Mouse (Mus musculus) mouse trophoblast stem cell (cell line): Measurements from ENCODE around the gene Cldn15.
"Not testable (repeated sequence)": the region's sequence is repeated elsewhere in the genome, so short reads cannot be mapped to it uniquely, and the experiment has no call there.

Experiments used
- in situ Hi-C, 2 experiments: fragments of 300-500 bp; cut with MseI, MboI; formaldehyde crosslinking; loops; 2 replicates in 1 of 2; 3 replicates in 1 of 2; pipeline ENCODE4 v1.15.1; 2025

Cldn15 gene

DNA sequence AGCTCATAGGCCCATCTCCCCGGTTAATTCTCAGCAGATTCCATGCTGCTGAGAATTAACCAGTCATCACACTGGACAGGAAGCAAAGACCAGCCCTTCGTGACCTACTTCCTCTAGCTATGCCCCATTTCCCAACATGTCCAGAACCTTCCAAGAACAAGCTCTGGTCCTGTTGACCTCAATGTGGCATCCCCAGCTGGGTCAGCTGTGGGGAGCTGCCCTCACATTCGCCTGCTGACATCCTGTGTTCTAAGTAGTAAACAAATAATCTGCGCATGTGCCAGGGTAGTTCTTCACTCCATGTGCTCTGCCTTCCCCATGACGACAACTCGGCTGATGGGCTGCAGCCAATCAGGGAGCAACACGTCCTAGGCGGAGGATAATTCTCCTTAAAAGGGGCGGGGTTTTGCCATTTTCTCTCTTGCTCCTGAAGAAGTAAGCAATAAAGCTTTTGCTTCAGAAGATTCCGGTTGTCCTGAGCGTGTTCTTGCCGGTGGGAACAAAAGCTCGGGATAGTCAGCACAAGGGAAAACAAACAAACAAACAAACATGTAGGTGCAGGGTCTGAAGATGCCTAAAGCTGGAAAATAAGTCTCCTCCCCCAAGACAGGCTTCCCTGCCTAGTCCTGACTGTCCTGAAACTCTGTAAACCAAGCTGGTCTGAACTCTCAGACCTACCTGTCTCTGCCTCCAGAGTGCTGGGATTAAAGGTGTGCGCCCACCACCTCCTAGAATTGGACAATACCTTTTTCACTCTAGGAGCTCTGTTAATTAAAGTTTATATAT is 16.7 kb upstream of the Cldn15 start:
- in situ Hi-C loops: not testable (repeated sequence)

GRCm38 (mm10) chr5:136950521-136950920 is 15.9 kb upstream of the Cldn15 start:
- in situ Hi-C loops: no loop called here

DNA sequence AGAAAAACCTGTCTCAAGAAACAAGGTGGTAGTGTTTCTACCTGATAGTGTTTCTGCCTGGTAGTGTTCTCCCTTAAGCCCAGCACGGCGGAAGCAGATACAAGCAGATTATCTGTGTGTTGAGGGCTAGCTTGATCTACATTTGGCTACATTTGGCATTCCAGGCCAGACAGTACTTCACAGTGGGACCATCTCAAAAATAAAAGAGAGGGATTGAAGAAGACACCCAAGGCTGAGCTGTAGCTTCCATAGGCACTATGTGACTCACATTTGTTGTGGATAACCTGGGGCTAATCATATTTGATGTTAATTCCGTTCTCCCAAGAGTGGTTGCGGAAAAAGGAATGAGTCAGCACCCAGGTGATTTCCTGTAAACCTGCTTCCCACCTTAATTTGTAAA is 14.3 kb upstream of the Cldn15 start:
- in situ Hi-C loops: no loop called here

DNA sequence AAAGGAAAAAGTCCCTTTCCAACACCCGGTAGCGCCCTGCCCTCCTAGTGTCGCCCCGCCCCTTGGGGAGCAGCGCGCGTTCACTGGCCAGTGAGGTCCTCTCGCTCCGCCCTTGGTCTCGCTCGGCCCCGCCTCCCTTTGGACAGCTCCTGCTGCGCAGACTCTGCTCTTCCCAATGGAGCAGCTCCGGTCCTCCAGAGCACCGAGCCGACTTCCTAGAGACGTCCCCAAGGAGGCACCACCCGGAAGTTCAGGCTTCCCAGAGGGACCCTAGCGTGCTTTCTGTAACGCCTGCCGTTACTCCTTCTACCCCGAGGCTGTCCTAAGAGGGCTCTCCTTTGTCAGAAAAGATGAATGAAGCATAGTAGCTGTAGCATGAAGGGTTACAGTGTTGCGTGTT is 13.4 kb upstream of the Cldn15 start, which contains the start of gene Fis1:
Gene Fis1, plus strand, starts transcription at position 261 of the 400 bp plus-strand sequence.
- in situ Hi-C loops: no loop called here

GRCm38 (mm10) chr5:136953440-136953951 is 12.9 kb upstream of the Cldn15 start:
- in situ Hi-C loops: no loop called here

- in situ Hi-C loops: no loop called here
Measured at GRCm38 (mm10) chr5:136955622-136956021, 10.8 kb upstream of the Cldn15 start.

GRCm38 (mm10) chr5:136957250-136957649 is 9.2 kb upstream of the Cldn15 start:
- in situ Hi-C loops: no loop called here

DNA sequence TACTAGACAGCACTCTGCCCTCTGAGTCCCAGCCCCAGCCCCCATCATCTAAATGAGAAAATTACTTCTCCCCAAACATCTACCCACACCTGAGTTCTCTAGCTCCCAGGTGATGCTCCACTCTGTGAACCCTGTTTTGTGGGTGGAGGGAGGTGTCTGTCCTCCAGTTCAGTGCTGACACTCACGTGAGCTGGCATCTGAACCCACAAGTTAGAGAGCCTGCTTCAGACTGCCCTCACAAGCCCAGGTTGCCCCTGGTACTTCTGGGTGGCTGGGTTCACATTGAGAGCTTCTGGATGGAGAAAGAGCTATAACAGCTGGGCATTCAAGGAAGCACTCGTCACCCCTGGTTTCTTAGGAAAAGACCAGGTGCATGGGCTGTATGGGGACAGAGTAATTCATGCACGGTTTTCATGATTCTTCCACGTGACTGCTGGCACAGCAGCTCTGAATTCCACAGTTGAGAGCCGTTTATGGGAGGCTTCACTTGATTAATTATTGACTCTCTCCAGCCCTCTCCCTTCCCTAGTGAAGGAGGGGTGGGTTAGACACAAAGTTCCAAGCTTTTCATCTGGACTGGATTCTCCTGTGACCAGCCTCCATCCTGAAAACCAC is 7.3 kb upstream of the Cldn15 start:
- in situ Hi-C loops: no loop called here

DNA sequence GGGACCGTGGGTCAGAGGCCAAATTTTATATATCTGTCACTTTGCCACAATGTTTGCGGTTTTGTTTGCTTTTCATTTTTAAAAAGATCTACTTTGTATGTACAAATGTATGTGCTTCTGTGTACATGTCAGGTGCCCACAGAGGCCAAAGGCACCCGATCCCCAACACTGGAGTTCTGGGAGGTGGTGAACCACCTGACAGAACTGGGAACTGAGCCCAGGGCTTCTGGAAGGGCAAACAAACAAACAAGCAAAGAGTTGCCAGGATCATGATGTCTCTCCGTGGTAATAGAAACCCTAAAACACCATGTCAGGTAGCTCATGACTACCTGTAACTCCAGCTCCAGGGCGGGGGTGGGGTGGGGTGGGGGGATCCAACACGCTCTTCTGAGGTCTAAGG is 6.4 kb upstream of the Cldn15 start:
- in situ Hi-C loops: no loop called here

DNA sequence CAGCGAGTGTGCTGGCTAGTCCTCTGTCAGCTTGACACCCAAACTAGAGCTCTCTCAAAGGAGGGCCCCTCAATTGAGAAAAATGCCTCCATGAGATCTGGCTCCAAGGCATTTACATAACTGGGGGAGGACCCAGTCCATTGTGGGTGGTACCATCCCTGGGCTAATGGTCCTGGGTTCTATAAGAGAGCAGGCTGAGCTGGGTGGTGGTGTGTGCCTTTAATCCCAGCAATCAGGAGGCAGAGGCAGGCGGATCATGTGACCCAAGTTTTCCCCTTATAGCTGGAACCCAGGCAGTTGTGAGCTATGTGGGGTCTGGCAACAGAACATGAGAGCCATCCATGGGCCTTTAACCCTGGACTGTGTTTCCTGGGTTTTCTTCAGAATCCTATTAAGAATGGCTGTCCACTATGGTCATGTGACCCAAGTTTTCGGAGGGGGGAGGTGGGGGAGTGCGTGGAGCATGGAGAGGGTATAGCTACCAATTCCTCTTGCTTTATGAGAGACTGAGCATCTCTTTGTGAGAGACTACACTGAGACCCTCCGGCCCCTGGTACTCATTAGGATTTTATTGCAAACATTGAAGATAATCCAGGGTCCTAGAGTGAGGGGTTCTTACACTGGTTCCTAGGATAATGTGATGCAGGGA is 5.0 kb upstream of the Cldn15 start:
- in situ Hi-C loops: no loop called here

DNA sequence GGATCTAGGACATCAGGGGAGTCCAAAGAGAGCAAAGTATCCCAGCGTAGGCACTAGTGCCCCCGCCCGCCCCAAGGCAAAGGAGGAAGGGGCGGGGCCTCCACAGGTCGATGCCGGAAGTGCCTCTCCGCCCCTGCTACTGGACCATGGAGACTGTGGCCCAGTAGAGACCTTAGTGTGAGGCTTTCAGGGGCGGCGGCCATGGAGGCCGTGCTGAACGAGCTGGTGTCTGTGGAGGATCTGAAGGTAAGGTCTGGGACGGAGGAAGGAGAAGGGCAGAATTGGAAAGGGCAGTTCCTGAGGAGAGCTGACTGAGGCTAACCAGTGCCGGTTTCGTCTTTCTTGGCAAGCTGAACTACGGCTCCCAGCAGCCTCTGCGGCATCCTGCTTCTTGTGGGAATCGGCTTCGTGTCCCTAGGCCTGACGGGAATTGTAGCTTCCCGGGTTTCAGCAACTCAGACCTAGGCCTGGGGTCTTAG is 4.4 kb upstream of the Cldn15 start:
- in situ Hi-C loops: no loop called here

GRCm38 (mm10) chr5:136962501-136962900 is 3.9 kb upstream of the Cldn15 start:
- in situ Hi-C loops: no loop called here

DNA sequence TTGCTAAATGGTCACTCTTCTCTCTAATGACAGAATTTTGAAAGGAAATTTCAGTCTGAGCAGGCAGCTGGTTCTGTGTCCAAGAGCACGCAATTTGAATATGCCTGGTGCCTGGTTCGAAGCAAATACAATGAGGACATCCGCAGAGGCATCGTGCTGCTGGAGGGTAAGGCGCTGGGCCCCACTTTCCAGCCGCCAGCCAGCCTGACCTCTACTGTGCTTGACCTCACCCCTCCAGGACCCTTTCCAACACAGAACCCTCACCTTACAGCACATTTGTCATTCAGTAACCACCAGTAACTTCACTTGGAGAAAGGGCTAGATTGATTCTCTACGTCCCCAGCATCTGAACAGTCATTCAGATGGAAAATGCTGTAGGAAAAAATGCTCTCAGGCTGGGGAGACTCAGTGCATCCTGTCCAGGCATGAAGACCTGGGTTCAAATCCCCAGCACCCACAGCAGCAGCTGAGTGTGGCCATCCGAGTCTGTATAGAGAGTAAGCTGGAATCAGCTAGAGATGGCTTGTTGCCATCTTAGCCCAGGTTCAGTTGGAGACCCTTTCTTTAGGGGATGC is 3.4 kb upstream of the Cldn15 start:
- in situ Hi-C loops: no loop called here

DNA sequence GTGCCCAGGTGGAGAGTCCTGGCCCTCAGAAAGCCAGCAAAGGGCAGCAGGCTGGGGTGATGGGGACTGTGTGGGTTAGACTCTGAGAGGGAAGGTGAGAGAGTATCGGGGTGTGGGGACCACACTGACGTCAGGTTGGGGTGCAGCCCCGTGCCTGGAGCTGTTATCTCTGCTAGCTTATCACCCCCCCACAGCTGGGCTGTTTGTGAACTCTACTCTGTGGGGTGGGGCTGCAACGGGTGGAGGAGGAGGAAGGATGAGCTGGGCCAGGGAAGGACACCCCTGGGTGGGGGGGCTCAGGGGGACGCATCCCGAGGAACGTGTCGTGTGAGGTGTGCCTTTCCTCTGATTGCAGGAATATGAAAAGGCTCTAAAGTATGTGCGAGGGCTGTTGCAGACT is 1.2 kb upstream of the Cldn15 start:
- in situ Hi-C loops: no loop called here

GRCm38 (mm10) chr5:136965686-136966085 is 730 bp upstream of the Cldn15 start:
- in situ Hi-C loops: no loop called here

- in situ Hi-C loops: no loop called here
Measured at GRCm38 (mm10) chr5:136966861-136967455, 542 bp downstream of the Cldn15 start.

DNA sequence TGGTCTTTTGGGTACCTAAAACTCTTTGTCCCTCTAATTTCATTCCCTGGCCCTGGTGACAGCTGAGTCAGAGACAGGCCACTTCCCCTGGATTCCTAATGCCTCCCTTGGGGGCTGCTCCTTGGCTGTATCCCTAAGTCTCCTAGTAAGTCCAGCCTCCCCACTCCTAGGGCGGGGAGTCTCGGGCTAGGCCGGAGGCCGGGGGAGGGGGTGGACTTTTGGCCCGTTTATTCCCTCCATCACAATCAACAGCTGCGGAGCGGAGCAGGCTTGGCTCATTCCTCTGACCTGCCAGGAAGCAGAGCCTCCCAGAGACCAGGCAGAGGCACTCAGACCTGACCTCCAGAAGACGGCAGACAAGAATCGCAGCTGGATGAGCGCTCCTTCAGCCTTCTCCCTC is 1.2 kb downstream of the Cldn15 start:
- in situ Hi-C loops: no loop called here

- in situ Hi-C loops: loop anchor here (5.0 kb wide), 1 partner anchor 33 kb away; no protein-coding TSS in a partner anchor
Measured at GRCm38 (mm10) chr5:136970703-136971102, 4.3 kb downstream of the Cldn15 start.

- in situ Hi-C loops: loop anchor here (5.0 kb wide), 1 partner anchor 36 kb away; no protein-coding TSS in a partner anchor
Measured at GRCm38 (mm10) chr5:136973670-136974069, 7.3 kb downstream of the Cldn15 start.

- in situ Hi-C loops: no loop called here
Measured at GRCm38 (mm10) chr5:136977769-136978168, 11.4 kb downstream of the Cldn15 start.

GRCm38 (mm10) chr5:136979762-136980161 is 13.3 kb downstream of the Cldn15 start:
- in situ Hi-C loops: no loop called here
